Mouse (Mus musculus) heart, adult 2 months (tissue): ENCODE measurements around the gene Fshr. TPM values are rescaled to one million over a fixed set of nuclear protein-coding genes. Genes with fewer than 3 reads are reported as not detected.

Experiments used
- DNase-seq, 2 experiments: peaks; one replicate each; pipeline ENCODE4 v3.0.0; 2021
- H3K27ac ChIP-seq: fragments of 200-600 bp; 2 replicates; pipeline ENCODE4 v1.8.1; 2022
- H3K27me3 ChIP-seq: fragments of 200-500 bp; 2 replicates; pipeline ENCODE4 v1.6.1; 2012; ENCODE audit warnings: mild to moderate bottlenecking, low read length, inconsistent platforms, mixed read lengths; ENCODE audit not compliant: control insufficient read depth, insufficient read depth
- H3K36me3 ChIP-seq: fragments of 200-500 bp; 2 replicates; pipeline ENCODE4 v1.6.1; 2012; ENCODE audit warnings: low read length, inconsistent platforms; ENCODE audit not compliant: control insufficient read depth, insufficient read depth
- H3K4me1 ChIP-seq: fragments of 200-500 bp; 2 replicates; pipeline ENCODE4 v1.6.1; 2011; ENCODE audit warnings: low read length; ENCODE audit not compliant: control insufficient read depth, insufficient read depth
- H3K4me3 ChIP-seq: fragments of 200-600 bp; 2 replicates; pipeline ENCODE4 v1.8.1; 2022
- H3K79me2 ChIP-seq: fragments of 200-500 bp; replicated peaks from 2 replicates; pipeline ENCODE4 v1.6.1; 2012; ENCODE audit warnings: mild to moderate bottlenecking, inconsistent platforms, low read length, moderate library complexity, mixed read lengths; ENCODE audit not compliant: control insufficient read depth, insufficient read depth
- H3K9ac ChIP-seq: fragments of 200-500 bp; 2 replicates; pipeline ENCODE4 v1.6.1; 2012; ENCODE audit warnings: low read depth, mild to moderate bottlenecking, control low read depth, inconsistent platforms, low read length, mixed read lengths
- CTCF ChIP-seq: fragments of 200-600 bp; IDR thresholded peaks from 2 replicates; pipeline ENCODE4 v1.8.1; 2022; ENCODE audit warnings: antibody characterized with exemption, mild to moderate bottlenecking, moderate library complexity
- EP300 ChIP-seq: fragments of 200-500 bp; IDR thresholded peaks from 2 replicates; pipeline ENCODE4 v1.6.1; 2011; ENCODE audit warnings: low read depth, low read length, control low read depth; ENCODE audit not compliant: insufficient read depth
- POLR2A ChIP-seq: fragments of 200-500 bp; IDR thresholded peaks from 2 replicates; pipeline ENCODE4 v1.6.1; 2011; ENCODE audit warnings: mild to moderate bottlenecking, low read depth, low read length, control low read depth; ENCODE audit not compliant: insufficient read depth
- WGBS: fragments of 180-500 bp; shearing (Covaris S2); methylation state at CpG from one replicate; pipeline ENCODE4 v1.1.7; 2018; 5-methylcytosine and 5-hydroxymethylcytosine counted together
- intact Hi-C: fragments of 180-260 bp; cut with DNase I; formaldehyde crosslinking; loops from one replicate; pipeline ENCODE4 v1.15.1; 2025
- polyA plus RNA-seq: library from polyadenylated mRNA; depleted of rRNA; stranded (reverse); fragments of >200 nt; gene quantifications from 2 replicates; pipeline ENCODE4 v1.2.3, GENCODE M21; 2012
- total RNA-seq, 2 experiments: library from RNA; stranded (reverse); gene quantifications; 2 replicates each; pipeline ENCODE4 v1.2.3; 2021

Gene Fshr
- total and polyA plus RNA-seq, 3 experiments, result not detected

DNA sequence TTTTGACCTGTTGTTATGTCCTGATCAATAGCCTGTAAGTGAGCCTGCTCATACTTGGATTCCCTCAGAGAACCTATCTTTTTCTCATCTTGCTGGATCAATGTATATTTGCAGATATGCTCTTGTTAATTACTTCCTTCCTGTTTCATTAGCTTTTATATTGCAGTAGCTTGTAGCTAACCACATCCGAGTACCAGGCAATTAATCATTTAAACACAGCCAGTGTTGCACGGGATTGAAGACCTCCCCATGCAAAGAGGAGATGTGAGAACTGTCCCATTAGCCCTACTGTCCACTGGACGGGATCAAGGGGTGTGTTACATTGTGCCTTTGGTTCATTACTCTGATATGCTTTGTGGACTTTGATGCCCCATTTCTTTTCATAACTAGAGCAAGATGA, 154.5 kb downstream of the Fshr start:
- H3K79me2 ChIP-seq, result no peaks in the 10 kb centered on the region
- WGBS, result 45% methylated on average over 3 of the region's 3 CpGs
- H3K27ac ChIP-seq, result no peak overlapping the region
- no peak for TF ChIP-seq POLR2A
- no peak for TF ChIP-seq EP300
- no peak for TF ChIP-seq CTCF
- H3K36me3 ChIP-seq, result no peaks in the 10 kb centered on the region
- H3K27me3 ChIP-seq, result no peaks in the 10 kb centered on the region
- H3K4me3 ChIP-seq, result no peak overlapping the region
- H3K9ac ChIP-seq, result no peak overlapping the region
- intact Hi-C loops, result no loop called here
- H3K4me1 ChIP-seq, result no peaks in the 10 kb centered on the region
- DNase-seq, result no peak

- 69% methylated on average over 5 of the region's 5 CpGs for WGBS
- H3K36me3 ChIP-seq, result no peaks in the 10 kb centered on the region
- no peaks in the 10 kb centered on the region for H3K4me1 ChIP-seq
- DNase-seq, result no peak
- TF ChIP-seq POLR2A, result no peak
- no peak for TF ChIP-seq CTCF
- TF ChIP-seq EP300, result no peak
- no peak overlapping the region for H3K9ac ChIP-seq
- no peak overlapping the region for H3K4me3 ChIP-seq
- H3K27me3 ChIP-seq, result no peaks in the 10 kb centered on the region
- intact Hi-C loops, result no loop called here
- H3K79me2 ChIP-seq, result no peaks in the 10 kb centered on the region
- no peak overlapping the region for H3K27ac ChIP-seq
Observed at GRCm38 (mm10) chr17:89036723-89037122, 163.8 kb downstream of the Fshr start.

DNA sequence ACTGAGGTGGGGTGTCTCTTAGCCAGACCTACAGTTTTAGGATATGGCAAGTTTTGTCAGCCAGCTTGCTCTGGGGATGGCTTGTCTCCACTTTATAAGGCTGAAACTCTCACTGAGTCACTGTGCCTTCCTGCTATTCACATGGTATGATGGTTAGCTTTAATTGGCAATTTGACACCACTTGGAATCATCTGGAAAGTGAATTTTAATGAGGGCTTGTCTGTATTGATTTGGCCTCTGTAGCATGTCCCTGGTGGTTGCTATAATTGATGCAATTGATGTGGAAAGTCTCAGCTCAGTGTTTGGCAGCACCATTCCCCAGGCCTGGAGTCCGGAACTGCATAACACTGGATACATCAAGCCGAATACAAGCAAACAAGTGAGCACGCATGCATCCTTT, 164.4 kb downstream of the Fshr start:
- Histone ChIP-seq H3K4me3 (no peak overlapping the region), H3K27me3 (no peaks in the 10 kb centered on the region), H3K9ac (no peak overlapping the region), H3K79me2 (no peaks in the 10 kb centered on the region), H3K27ac (no peak overlapping the region), H3K36me3 (no peaks in the 10 kb centered on the region), H3K4me1 (no peaks in the 10 kb centered on the region)
- DNase-seq, result no peak
- 91% methylated on average over 3 of the region's 3 CpGs for WGBS
- no peak for TF ChIP-seq EP300
- no peak for TF ChIP-seq POLR2A
- no peak for TF ChIP-seq CTCF
- intact Hi-C loops, result no loop called here

DNA sequence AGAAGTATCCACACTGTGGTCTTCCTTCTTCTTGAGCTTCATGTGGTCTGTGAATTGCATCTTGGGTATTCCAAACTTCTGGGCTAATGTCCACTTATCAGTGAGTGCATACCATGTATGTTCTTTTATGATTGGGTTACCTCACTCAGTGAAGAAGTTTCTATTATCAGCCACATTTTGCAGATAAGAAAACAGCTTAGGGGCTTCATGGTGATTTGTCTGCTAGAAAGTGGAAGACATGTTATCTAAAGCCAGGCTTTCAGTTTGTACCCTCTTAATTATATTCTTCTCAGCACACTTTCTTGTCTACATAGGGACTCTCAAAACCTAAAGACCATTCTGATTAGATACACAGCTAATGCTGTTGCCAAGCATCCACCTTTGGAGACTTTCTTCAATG, 165.8 kb downstream of the Fshr start:
- H3K36me3 ChIP-seq, result no peaks in the 10 kb centered on the region
- no peak overlapping the region for H3K27ac ChIP-seq
- H3K4me1 ChIP-seq, result no peaks in the 10 kb centered on the region
- no peak overlapping the region for H3K9ac ChIP-seq
- intact Hi-C loops, result no loop called here
- no peak for TF ChIP-seq POLR2A
- TF ChIP-seq EP300, result no peak
- TF ChIP-seq CTCF, result no peak
- H3K79me2 ChIP-seq, result no peaks in the 10 kb centered on the region
- DNase-seq, result no peak
- no peaks in the 10 kb centered on the region for H3K27me3 ChIP-seq
- no peak overlapping the region for H3K4me3 ChIP-seq

- DNase-seq, result no peak
- no peak overlapping the region for H3K4me3 ChIP-seq
- no peaks in the 10 kb centered on the region for H3K79me2 ChIP-seq
- H3K27me3 ChIP-seq, result no peaks in the 10 kb centered on the region
- 94% methylated on average over 2 of the region's 2 CpGs for WGBS
- no peak overlapping the region for H3K27ac ChIP-seq
- no peaks in the 10 kb centered on the region for H3K36me3 ChIP-seq
- H3K9ac ChIP-seq, result no peak overlapping the region
- TF ChIP-seq EP300 (no peak), CTCF (no peak), POLR2A (no peak)
- intact Hi-C loops, result no loop called here
- no peaks in the 10 kb centered on the region for H3K4me1 ChIP-seq
Observed at GRCm38 (mm10) chr17:89032981-89033380, 167.5 kb downstream of the Fshr start.

DNA sequence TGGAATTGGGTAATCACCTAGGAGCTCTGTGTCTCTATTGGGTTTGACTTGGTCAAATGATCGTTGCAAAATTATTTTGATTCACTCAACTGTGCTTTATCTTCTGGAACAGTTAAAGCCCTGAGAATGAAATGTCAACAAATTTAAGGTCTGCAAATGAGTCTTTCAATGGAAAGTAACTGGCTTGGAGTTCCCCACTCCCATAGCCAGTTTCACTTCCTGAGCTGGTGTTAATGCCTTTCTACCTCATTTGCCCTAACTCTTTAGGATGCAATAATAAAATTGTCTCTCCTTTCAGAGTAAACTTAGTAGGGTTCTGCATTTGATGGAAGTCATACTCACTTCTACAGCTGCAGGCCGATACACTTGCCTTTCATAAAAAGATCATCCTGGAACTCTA, 181.0 kb downstream of the Fshr start:
- Histone ChIP-seq H3K79me2 (no peaks in the 10 kb centered on the region), H3K9ac (no peak overlapping the region), H3K27ac (no peak overlapping the region), H3K4me3 (no peak overlapping the region), H3K4me1 (no peaks in the 10 kb centered on the region), H3K27me3 (no peaks in the 10 kb centered on the region), H3K36me3 (no peaks in the 10 kb centered on the region)
- intact Hi-C loops, result no loop called here
- whole genome bisulfite sequencing, result 74% methylated on average over 2 of the region's 2 CpGs
- TF ChIP-seq POLR2A, result no peak
- no peak for TF ChIP-seq EP300
- no peak for TF ChIP-seq CTCF
- DNase-seq, result no peak
